Mouse (Mus musculus) hindbrain, embryonic 14.5 days (tissue): Measurements from ENCODE around the gene Soga3. TPM values are rescaled to one million over a fixed set of nuclear protein-coding genes. Genes with fewer than 3 reads are reported as not detected.
A peak's percentile ranks its signal among the peaks of the same experiment; 100 is the strongest.

Source experiments
- ATAC-seq: fragments of 200-750 bp; cut with Nextera tagmentation; 2 replicates; pipeline ENCODE4 v1.8.0; 2017; ENCODE audit warnings: moderate number of reproducible peaks, mild to moderate bottlenecking, moderate TSS enrichment, moderate library complexity; ENCODE audit not compliant: low FRiP score
- DNase-seq: peaks from one replicate; pipeline ENCODE4 v3.0.0-alpha.2; 2015; ENCODE audit warnings: low spot score
- H3K27ac ChIP-seq: fragments of 300-500 bp; sonication (generic); 2 replicates; pipeline ENCODE4 v1.5.1; 2014; ENCODE audit warnings: mild to moderate bottlenecking, moderate library complexity
- H3K27me3 ChIP-seq: fragments of 300-500 bp; sonication (generic); 2 replicates; pipeline ENCODE4 v1.6.1; 2014; ENCODE audit warnings: mild to moderate bottlenecking, low read length, mixed read lengths; ENCODE audit not compliant: control insufficient read depth, insufficient read depth
- H3K36me3 ChIP-seq: fragments of 300-500 bp; sonication (generic); replicated peaks from 2 replicates; pipeline ENCODE4 v1.6.1; 2014; ENCODE audit not compliant: control insufficient read depth, insufficient read depth
- H3K4me1 ChIP-seq: fragments of 300-500 bp; sonication (generic); replicated peaks from 2 replicates; pipeline ENCODE4 v1.6.1; 2014; ENCODE audit warnings: antibody characterized with exemption, low read length, mixed read lengths; ENCODE audit not compliant: control insufficient read depth, insufficient read depth
- H3K4me2 ChIP-seq: fragments of 300-500 bp; sonication (generic); replicated peaks from 2 replicates; pipeline ENCODE4 v1.6.1; 2014; ENCODE audit warnings: mild to moderate bottlenecking, moderate library complexity
- H3K4me3 ChIP-seq: fragments of 300-500 bp; sonication (generic); replicated peaks from 2 replicates; pipeline ENCODE4 v1.5.1; 2014; ENCODE audit warnings: mild to moderate bottlenecking, low read length
- H3K9ac ChIP-seq: fragments of 300-500 bp; sonication (generic); 2 replicates; pipeline ENCODE4 v1.6.1; 2014
- H3K9me3 ChIP-seq: fragments of 300-500 bp; sonication (generic); 2 replicates; pipeline ENCODE4 v1.6.1; 2016; ENCODE audit warnings: low read length; ENCODE audit not compliant: control insufficient read depth
- WGBS: fragments of 180-500 bp; shearing (Covaris S2); extraction: QIAGEN DNeasy Blood & Tissue Kit; methylation state at CpG from one replicate; pipeline ENCODE4 v1.1.7; 2014; 5-methylcytosine and 5-hydroxymethylcytosine counted together
- polyA plus RNA-seq: library from polyadenylated mRNA; unstranded; fragments of >200 nt; fragmentation: Nextera tagmentation; extraction: Ambion mirVana; gene quantifications from 2 replicates; pipeline ENCODE4 v1.2.1, GENCODE M21; 2014

Soga3 gene
- polyA plus RNA-seq, 1 experiment from 2014 or later = 92.8 TPM

DNA sequence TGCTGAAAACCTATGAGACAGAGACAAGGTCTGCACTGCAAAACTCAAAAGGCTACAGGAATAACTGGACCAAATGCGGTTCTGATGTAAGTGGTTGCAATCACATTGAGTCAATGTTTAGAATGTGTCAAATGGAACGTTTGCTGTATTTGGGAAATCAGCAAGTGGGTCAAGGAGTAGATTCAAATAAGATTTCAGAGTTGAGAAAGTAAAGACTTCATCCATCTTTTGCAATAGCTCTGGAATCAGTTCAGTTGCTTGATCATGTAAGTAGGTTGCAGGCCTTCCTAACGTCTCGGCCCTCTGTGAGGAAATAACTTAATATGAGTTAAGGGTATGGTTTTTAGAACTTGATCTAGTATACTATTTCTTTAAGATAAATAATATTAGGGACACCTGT lies 81.7 kb downstream of the Soga3 start:
- peaks cover 80% of the 10 kb centered on the region for H3K36me3 ChIP-seq
- ATAC-seq = no peak

DNA sequence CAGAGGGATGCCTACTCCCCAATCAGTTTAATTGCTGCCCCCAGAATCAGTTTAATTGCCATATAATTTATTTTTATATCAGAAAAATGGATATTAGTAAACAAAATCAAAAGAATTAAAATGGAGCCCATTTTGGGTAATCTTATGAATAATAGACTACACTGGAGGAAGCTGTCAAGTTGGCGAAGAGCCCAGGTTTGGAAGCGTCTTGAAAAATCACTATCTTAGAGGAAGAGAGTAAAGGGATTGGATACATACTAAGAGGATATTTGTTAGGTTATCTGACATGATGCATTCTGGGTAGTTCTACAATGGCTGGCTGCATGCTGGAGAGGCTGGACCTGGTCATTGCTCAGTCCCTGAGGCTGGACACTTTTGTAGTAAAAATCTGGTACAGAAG lies 87.6 kb downstream of the Soga3 start:
- 88% methylated on average over 2 of the region's 2 CpGs for WGBS
- Histone ChIP-seq H3K4me2 (no peak overlapping the region), H3K27me3 (no peaks in the 10 kb centered on the region), H3K4me1 (no peaks in the 10 kb centered on the region), H3K9ac (no peak overlapping the region), H3K4me3 (no peak overlapping the region), H3K36me3 (peaks cover 44% of the 10 kb centered on the region), H3K27ac (no peak overlapping the region), H3K9me3 (no peaks in the 10 kb centered on the region)
- ATAC-seq (no peak), DNase-seq (peak; percentile 22)

More for the DNA sequence above, 81.7 kb downstream of the Soga3 start:
- 92% methylated on average over 4 of the region's 4 CpGs for WGBS
- H3K4me3 ChIP-seq = no peak overlapping the region
- no peak overlapping the region for H3K9ac ChIP-seq
- no peaks in the 10 kb centered on the region for H3K9me3 ChIP-seq
- no peaks in the 10 kb centered on the region for H3K27me3 ChIP-seq
- no peak overlapping the region for H3K27ac ChIP-seq
- no peak overlapping the region for H3K4me2 ChIP-seq
- no peaks in the 10 kb centered on the region for H3K4me1 ChIP-seq
- no peak for DNase-seq

Other genes with a start within 250 kb of the Soga3 start
- gene 2310057J18Rik, start 157.5 kb upstream of the Soga3 start, polyA plus RNA-seq = not detected in 2 replicates
- gene Gm49353, start 55.1 kb downstream of the Soga3 start, polyA plus RNA-seq = 10.4 and 12.4 TPM in 2 replicates
- gene 9330159F19Rik, start 67.8 kb downstream of the Soga3 start, polyA plus RNA-seq = 29.7 and 31.9 TPM in 2 replicates
- gene Echdc1, start 169.3 kb downstream of the Soga3 start, polyA plus RNA-seq = 31.1 and 36.9 TPM in 2 replicates
- gene Rnf146, start 218.6 kb downstream of the Soga3 start, polyA plus RNA-seq = 62.1 and 78.1 TPM in 2 replicates